Comparison of ENCODE assay signal across 10 mouse cellular contexts in genomic region chr14:61055864-61056263, GRCm38 (mm10). TPM values are rescaled to one million over a fixed set of nuclear protein-coding genes. Genes with fewer than 3 reads are reported as not detected.
DNase-seq lines count a peak whose midpoint lies in the region; ATAC-seq and TF ChIP-seq lines count a peak whose summit lies in the region.
"Had no signal": no experiment of that assay in that cellular context is flagged by ENCODE, and none has a peak within 500 bp of the region (broad histone marks: within the 10 kb centered on the region; RNA-seq: fewer than 3 reads in every experiment).

No protein-coding gene starts in this region.

- H3K9me3 ChIP-seq in forebrain, embryonic 12.5 days, result no peaks in the 10 kb centered on the region
- H3K9me3 ChIP-seq in hindbrain, embryonic 16.5 days (ENCODE audit: control insufficient read depth, low read length), result no peaks in the 10 kb centered on the region
- H3K9me3 ChIP-seq in neural tube, embryonic 12.5 days, result no peaks in the 10 kb centered on the region; the same call in 1 of the 2 replicates

- H3K27ac ChIP-seq in left cerebral cortex, adult 2 months, result peak overlapping the region; percentile 13; the same call in 1 of the 2 replicates
- H3K27ac ChIP-seq in forebrain, embryonic 12.5 days, result no peak overlapping the region
- H3K27ac ChIP-seq in hindbrain, embryonic 16.5 days (ENCODE audit: low read depth, low read length), result no peak overlapping the region
- H3K27ac ChIP-seq in neural tube, embryonic 12.5 days, result no peak overlapping the region

- intact Hi-C loops in left cerebral cortex, adult 2 months (cut with DNase I), result no loop called here

- no peak overlapping the region for H3K4me3 ChIP-seq in left cerebral cortex, adult 2 months
- H3K4me3 ChIP-seq in forebrain, embryonic 12.5 days (replicated peaks), result peak overlapping the region; percentile 25; the same call in 1 of the 2 replicates
- H3K4me3 ChIP-seq in hindbrain, embryonic 16.5 days (ENCODE audit: low read length), result peak overlapping the region; percentile 25; the same call in 1 of the 2 replicates
- no peak overlapping the region for H3K4me3 ChIP-seq in neural tube, embryonic 12.5 days

- WGBS in forebrain, embryonic 12.5 days, result 56% methylated on average over 1 of the region's 1 CpGs
- WGBS in hindbrain, embryonic 16.5 days, result 67% methylated on average over 1 of the region's 1 CpGs
- 40% methylated on average over 1 of the region's 1 CpGs for WGBS in neural tube, embryonic 12.5 days

- H3K36me3 ChIP-seq in forebrain, embryonic 12.5 days (replicated peaks), result no peaks in the 10 kb centered on the region
- no peaks in the 10 kb centered on the region for H3K36me3 ChIP-seq in hindbrain, embryonic 16.5 days (ENCODE audit: control insufficient read depth, insufficient read depth, low read length)
- H3K36me3 ChIP-seq in neural tube, embryonic 12.5 days, result no peaks in the 10 kb centered on the region

- DNase-seq in left cerebral cortex, adult 2 months (ENCODE audit: extremely low spot score in 1 of 2, low spot score in 2 of 2), result no peak
- no peak for DNase-seq in left cerebral cortex, adult 8-10 months (ENCODE audit: low spot score in 2 of 2)
- no peak for DNase-seq in spleen, postnatal 10 days (ENCODE audit: low spot score in 2 of 2)
- DNase-seq in frontal cortex, postnatal 36 days (ENCODE audit: low spot score in 2 of 2), result no peak
- no peak for DNase-seq in cerebellum, postnatal 36 days
- DNase-seq: gastrocnemius, postnatal 36 days had no signal

- H3K4me2 ChIP-seq in forebrain, embryonic 12.5 days, result peak overlapping the region; percentile 50
- peak overlapping the region; percentile 55 for H3K4me2 ChIP-seq in hindbrain, embryonic 16.5 days (ENCODE audit: low read length)
- peak overlapping the region; percentile 53 for H3K4me2 ChIP-seq in neural tube, embryonic 12.5 days (replicated peaks)

- no peak for ATAC-seq in forebrain, embryonic 12.5 days (ENCODE audit: low FRiP score)
- ATAC-seq in hindbrain, embryonic 16.5 days, result no peak
- no peak for ATAC-seq in neural tube, embryonic 12.5 days (ENCODE audit: low FRiP score, low read depth)

- peaks cover 25% of the 10 kb centered on the region for H3K4me1 ChIP-seq in forebrain, embryonic 12.5 days
- H3K4me1 ChIP-seq in hindbrain, embryonic 16.5 days (ENCODE audit: control insufficient read depth, insufficient read depth, low read depth, low read length), result peaks cover 6% of the 10 kb centered on the region
- peaks cover 9% of the 10 kb centered on the region for H3K4me1 ChIP-seq in neural tube, embryonic 12.5 days

- H3K27me3 ChIP-seq in forebrain, embryonic 12.5 days, result peaks cover 47% of the 10 kb centered on the region
- peaks cover 2% of the 10 kb centered on the region; the same call in 1 of the 2 replicates for H3K27me3 ChIP-seq in hindbrain, embryonic 16.5 days (replicated peaks; ENCODE audit: control insufficient read depth, insufficient read depth, low read length)
- peaks cover 9% of the 10 kb centered on the region; the same call in 1 of the 2 replicates for H3K27me3 ChIP-seq in neural tube, embryonic 12.5 days (replicated peaks)

- H3K9ac ChIP-seq in forebrain, embryonic 12.5 days, result peak overlapping the region; percentile 5; the same call in 1 of the 2 replicates
- H3K9ac ChIP-seq in hindbrain, embryonic 16.5 days (ENCODE audit: low read depth, low read length), result no peak overlapping the region
- no peak overlapping the region for H3K9ac ChIP-seq in neural tube, embryonic 12.5 days

- TF ChIP-seq CTCF in left cerebral cortex, adult 2 months (IDR thresholded peaks at IDR 0.05), result no peak

RNA-seq across cellular contexts. Expression of gene Tnfrsf19, which starts 9.6 kb away (rescaled TPM):
- 10 to 100 TPM; 49.5 to 51.9 TPM for total RNA-seq in left cerebral cortex, adult 2 months (2021)
- total RNA-seq in left cerebral cortex, adult 8-10 months (2022), result 10 to 100 TPM; 44.5 to 52.1 (median 47.5) TPM
- 92.5 and 118 TPM in 2 replicates for polyA plus RNA-seq in forebrain, embryonic 12.5 days (2016; fragmentation: Nextera tagmentation; extraction: Ambion mirVana)
- polyA plus RNA-seq in hindbrain, embryonic 16.5 days (2015; fragmentation: Nextera tagmentation; extraction: Ambion mirVana), result 29.8 and 33.6 TPM in 2 replicates
- 37.4 and 41.8 TPM in 2 replicates for polyA plus RNA-seq in neural tube, embryonic 12.5 days (2016; fragmentation: Nextera tagmentation; extraction: Ambion mirVana)
- total RNA-seq: MEL had no signal

Comparison
In these comparisons a context has a peak if more than half of its experiments do, and no peak if none do; other contexts are left out.
1. H3K4me3 ChIP-seq: peak in forebrain, embryonic 12.5 days (single experiment) and hindbrain, embryonic 16.5 days (single experiment); none in left cerebral cortex, adult 2 months (single experiment) and neural tube, embryonic 12.5 days (single experiment).
2. Peak in every context shown above with its lines, with median percentiles within 50 percentile points of each other: H3K4me2 ChIP-seq.